In genomic region chr5:74612713-74613112, GRCm38 (mm10) we compare ENCODE assay signal across 25 mouse cellular contexts.
DNase-seq lines count a peak whose midpoint lies in the region; ATAC-seq and TF ChIP-seq lines count a peak whose summit lies in the region.
"Had no signal": no experiment of that assay in that cellular context is flagged by ENCODE, and none has a peak within 500 bp of the region (broad histone marks: within the 10 kb centered on the region; RNA-seq: fewer than 3 reads in every experiment).

No protein-coding gene starts in this region.

- H3K9ac ChIP-seq in lung, embryonic 15.5 days: no peak overlapping the region
- H3K9ac ChIP-seq in lung, postnatal 0 days (replicated peaks; ENCODE audit: low read depth): no peak overlapping the region
- H3K9ac ChIP-seq: embryonic facial prominence, embryonic 12.5 days; forebrain, embryonic 13.5 days had no signal

- 58% methylated on average over 5 of the region's 5 CpGs for WGBS in heart, embryonic 10.5 days
- 44% methylated on average over 5 of the region's 5 CpGs for WGBS in lung, embryonic 15.5 days
- 49% methylated on average over 5 of the region's 5 CpGs for WGBS in lung, postnatal 0 days

- no peaks in the 10 kb centered on the region for H3K36me3 ChIP-seq in heart, embryonic 10.5 days
- no peaks in the 10 kb centered on the region for H3K36me3 ChIP-seq in lung, embryonic 15.5 days
- no peaks in the 10 kb centered on the region for H3K36me3 ChIP-seq in lung, postnatal 0 days (ENCODE audit: insufficient read depth, low read length)
- H3K36me3 ChIP-seq: embryonic facial prominence, embryonic 10.5 days; embryonic facial prominence, embryonic 12.5 days; G1E had no signal

- peaks cover 4% of the 10 kb centered on the region; the same call in 1 of the 2 replicates for H3K27me3 ChIP-seq in heart, embryonic 10.5 days (ENCODE audit: insufficient read depth, poor library complexity, severe bottlenecking)
- peaks cover 9% of the 10 kb centered on the region; the same call in 1 of the 2 replicates for H3K27me3 ChIP-seq in lung, embryonic 15.5 days
- H3K27me3 ChIP-seq in lung, postnatal 0 days (replicated peaks; ENCODE audit: insufficient read depth, low read length): no peaks in the 10 kb centered on the region
- H3K27me3 ChIP-seq: CH12.LX; embryonic facial prominence, embryonic 12.5 days; forebrain, embryonic 13.5 days; Patski had no signal

- DNase-seq in heart, embryonic 10.5 days (ENCODE audit: low spot score): peak; percentile 35
- DNase-seq in heart, postnatal 36 days: no peak
- DNase-seq in lung, postnatal 10 days: no peak
- DNase-seq in lung, postnatal 0 days (ENCODE audit: low spot score): peak; percentile 39
- no peak for DNase-seq in lung, postnatal 36 days
- peak; percentile 11 for DNase-seq in testis, postnatal 10 days (ENCODE audit: low spot score)
- no peak for DNase-seq in testis, postnatal 14 days (ENCODE audit: low spot score)
- DNase-seq: adrenal gland, adult 8-10 months; adrenal gland, postnatal 14 days; adrenal gland, postnatal 36 days; B cell, adult 2 months; cerebellum, adult 11-12 months; cerebellum, adult 2 months; cerebellum, adult 9-10 months; cerebellum, postnatal 10 days; cerebellum, postnatal 25 days had no signal

- intact Hi-C loops in heart, postnatal 36 days (cut with DNase I): loop anchor here (5.0 kb wide), 1 partner anchor 180 kb away; no protein-coding TSS in a partner anchor

- H3K9me3 ChIP-seq in heart, embryonic 10.5 days: no peaks in the 10 kb centered on the region
- H3K9me3 ChIP-seq in lung, embryonic 15.5 days: no peaks in the 10 kb centered on the region
- H3K9me3 ChIP-seq in lung, postnatal 0 days (ENCODE audit: low read length): no peaks in the 10 kb centered on the region
- H3K9me3 ChIP-seq: embryonic facial prominence, embryonic 10.5 days; embryonic facial prominence, embryonic 12.5 days; forebrain, embryonic 13.5 days; G1E had no signal

- H3K4me2 ChIP-seq in lung, embryonic 15.5 days: no peak overlapping the region; the same call in 1 of the 2 replicates
- no peak overlapping the region for H3K4me2 ChIP-seq in lung, postnatal 0 days (replicated peaks; ENCODE audit: low read depth, low read length)
- H3K4me2 ChIP-seq: embryonic facial prominence, embryonic 12.5 days; forebrain, embryonic 13.5 days had no signal

- peaks cover 14% of the 10 kb centered on the region for H3K4me1 ChIP-seq in heart, embryonic 10.5 days
- peaks cover 9% of the 10 kb centered on the region for H3K4me1 ChIP-seq in lung, embryonic 15.5 days
- no peaks in the 10 kb centered on the region; the same call in 1 of the 2 replicates for H3K4me1 ChIP-seq in lung, postnatal 0 days (ENCODE audit: insufficient read depth, low read depth, low read length)

- TF ChIP-seq CTCF in lung, postnatal 0 days (IDR thresholded peaks at IDR 0.05): no peak

- no peak overlapping the region for H3K4me3 ChIP-seq in heart, embryonic 10.5 days
- H3K4me3 ChIP-seq in lung, embryonic 15.5 days: no peak overlapping the region
- no peak overlapping the region for H3K4me3 ChIP-seq in lung, postnatal 0 days (ENCODE audit: low read depth, low read length)
- H3K4me3 ChIP-seq: embryonic facial prominence, embryonic 10.5 days; embryonic facial prominence, embryonic 12.5 days; forebrain, embryonic 13.5 days had no signal

- no peak overlapping the region for H3K27ac ChIP-seq in heart, embryonic 10.5 days
- H3K27ac ChIP-seq in lung, embryonic 15.5 days: no peak overlapping the region
- no peak overlapping the region for H3K27ac ChIP-seq in lung, postnatal 0 days (ENCODE audit: low read length)
- H3K27ac ChIP-seq: embryonic facial prominence, embryonic 10.5 days; forebrain, embryonic 13.5 days had no signal

- peak; percentile 27 for ATAC-seq in lung, embryonic 15.5 days (ENCODE audit: borderline replicate concordance, extremely low read depth, low FRiP score, low TSS enrichment)
- ATAC-seq in lung, postnatal 0 days: peak; percentile 78
- ATAC-seq: activated CD4-positive, CD25-positive, alpha-beta regulatory T cell, adult 4 months; CD4-positive, CD25-positive, alpha-beta regulatory T cell, adult 4 months; forebrain, embryonic 13.5 days; Patski had no signal

- TF ChIP-seq EP300 in lung, postnatal 0 days (IDR thresholded peaks at IDR 0.05): peak; percentile 53; the same call in 1 of the 2 replicates

Comparison
In these comparisons a context has a peak if more than half of its experiments do, and no peak if none do; other contexts are left out.
1. DNase-seq: peak in heart, embryonic 10.5 days (single experiment), lung, postnatal 0 days (single experiment) and testis, postnatal 10 days (single experiment); none in heart, postnatal 36 days (0 of 2), lung, postnatal 10 days (single experiment), lung, postnatal 36 days (single experiment) and testis, postnatal 14 days (single experiment).